Mouse (Mus musculus): ENCODE measurements around the gene Dock7.

Dock7 gene

GRCm38 (mm10) chr4:99121123-99121755, 524 bp upstream of the Dock7 start:
- peak in 1 of 2 experiments; percentile 13 for DNase-seq (ENCODE audit: low spot score in 2 of 2)

- DNase-seq (ENCODE audit: low spot score in 2 of 2), result no peak
Observed at GRCm38 (mm10) chr4:99119051-99119450, 1.7 kb downstream of the Dock7 start.

- DNase-seq (ENCODE audit: low spot score in 2 of 2), result no peak
Observed at GRCm38 (mm10) chr4:99115797-99116196, 4.9 kb downstream of the Dock7 start.

- DNase-seq (ENCODE audit: low spot score in 2 of 2), result no peak
Observed at GRCm38 (mm10) chr4:99111670-99112069, 9.0 kb downstream of the Dock7 start.

- no peak for DNase-seq (ENCODE audit: low spot score in 2 of 2)
Observed at GRCm38 (mm10) chr4:99108817-99109216, 11.9 kb downstream of the Dock7 start.

GRCm38 (mm10) chr4:99102846-99103245, 17.9 kb downstream of the Dock7 start:
- DNase-seq (ENCODE audit: low spot score in 2 of 2), result no peak

GRCm38 (mm10) chr4:99100724-99101123, 20.0 kb downstream of the Dock7 start:
- DNase-seq (ENCODE audit: low spot score in 2 of 2), result no peak

GRCm38 (mm10) chr4:99091777-99092176, 28.9 kb downstream of the Dock7 start:
- no peak for DNase-seq (ENCODE audit: low spot score in 2 of 2)

- no peak for DNase-seq (ENCODE audit: low spot score in 2 of 2)
Observed at GRCm38 (mm10) chr4:99091151-99091701, 29.5 kb downstream of the Dock7 start.

GRCm38 (mm10) chr4:99087760-99088485, 32.8 kb downstream of the Dock7 start:
- no peak for DNase-seq (ENCODE audit: low spot score in 2 of 2)

GRCm38 (mm10) chr4:99083862-99084261, 36.9 kb downstream of the Dock7 start:
- no peak for DNase-seq (ENCODE audit: low spot score in 2 of 2)

GRCm38 (mm10) chr4:99081169-99081568, 39.5 kb downstream of the Dock7 start:
- DNase-seq (ENCODE audit: low spot score in 2 of 2), result no peak

- no peak for DNase-seq (ENCODE audit: low spot score in 2 of 2)
Observed at GRCm38 (mm10) chr4:99078005-99078404, 42.7 kb downstream of the Dock7 start.

GRCm38 (mm10) chr4:99068806-99069205, 51.9 kb downstream of the Dock7 start:
- no peak for DNase-seq (ENCODE audit: low spot score in 2 of 2)

- DNase-seq (ENCODE audit: low spot score in 2 of 2), result no peak
Observed at GRCm38 (mm10) chr4:99064524-99064923, 56.2 kb downstream of the Dock7 start.

- no peak for DNase-seq (ENCODE audit: low spot score in 2 of 2)
Observed at GRCm38 (mm10) chr4:99048581-99048980, 72.1 kb downstream of the Dock7 start.

GRCm38 (mm10) chr4:99046471-99046870, 74.2 kb downstream of the Dock7 start:
- no peak for DNase-seq (ENCODE audit: low spot score in 2 of 2)

- no peak for DNase-seq (ENCODE audit: low spot score in 2 of 2)
Observed at GRCm38 (mm10) chr4:99044854-99045253, 75.9 kb downstream of the Dock7 start.

- no peak for DNase-seq (ENCODE audit: low spot score in 2 of 2)
Observed at GRCm38 (mm10) chr4:99032921-99033320, 87.8 kb downstream of the Dock7 start.

- no peak for DNase-seq (ENCODE audit: low spot score in 2 of 2)
Observed at GRCm38 (mm10) chr4:99030686-99031085, 90.0 kb downstream of the Dock7 start, which contains the start of gene Angptl3. TSS of gene Angptl3 (plus strand) at chr4:99030954.

- no peak for DNase-seq (ENCODE audit: low spot score in 2 of 2)
Observed at GRCm38 (mm10) chr4:99028377-99028776, 92.3 kb downstream of the Dock7 start.

- no peak for DNase-seq (ENCODE audit: low spot score in 2 of 2)
Observed at GRCm38 (mm10) chr4:99022221-99022620, 98.5 kb downstream of the Dock7 start.

- DNase-seq (ENCODE audit: low spot score in 2 of 2), result no peak
Observed at GRCm38 (mm10) chr4:99011039-99011438, 109.7 kb downstream of the Dock7 start.
